Comparison of ENCODE assay signal across 10 mouse cellular contexts in genomic region chr2:30439631-30440030, GRCm38 (mm10). TPM values are rescaled to one million over a fixed set of nuclear protein-coding genes. Genes with fewer than 3 reads are reported as not detected.
DNase-seq lines count a peak whose midpoint lies in the region; ATAC-seq lines count a peak whose summit lies in the region.
"Had no signal": no experiment of that assay in that cellular context is flagged by ENCODE, and none has a peak within 500 bp of the region (broad histone marks: within the 10 kb centered on the region; RNA-seq: fewer than 3 reads in every experiment).

No protein-coding gene starts in this region.

- intact Hi-C loops in heart, postnatal 10 days (cut with DNase I), result loop anchor here (2.0 to 5.0 kb wide), 2 partner anchors 163 to 355 kb away; no protein-coding TSS in a partner anchor
- intact Hi-C loops in left cerebral cortex, postnatal 36 days (cut with DNase I), result loop anchor here (2.0 to 5.0 kb wide), 4 partner anchors 23 to 493 kb away; partner anchors contain the start of gene Ptpa

- H3K36me3 ChIP-seq in lung, embryonic 15.5 days, result peaks cover 42% of the 10 kb centered on the region
- H3K36me3 ChIP-seq in intestine, embryonic 14.5 days (ENCODE audit: control insufficient read depth, insufficient read depth, low read length), result peaks cover 49% of the 10 kb centered on the region
- H3K36me3 ChIP-seq in neural tube, embryonic 14.5 days (ENCODE audit: control insufficient read depth, insufficient read depth, low read length), result peaks cover 36% of the 10 kb centered on the region; the same call in 1 of the 2 replicates

- no peak overlapping the region for H3K4me2 ChIP-seq in lung, embryonic 15.5 days
- no peak overlapping the region for H3K4me2 ChIP-seq in intestine, embryonic 14.5 days (ENCODE audit: low read length)
- no peak overlapping the region for H3K4me2 ChIP-seq in neural tube, embryonic 14.5 days (ENCODE audit: low read depth, low read length)

- no peak for ATAC-seq in lung, embryonic 15.5 days (ENCODE audit: borderline replicate concordance, extremely low read depth, low FRiP score, low TSS enrichment)
- no peak for ATAC-seq in intestine, embryonic 14.5 days (replicated peaks; ENCODE audit: low FRiP score, low TSS enrichment, low read depth)
- ATAC-seq in neural tube, embryonic 14.5 days (ENCODE audit: low read depth), result no peak

- H3K27me3 ChIP-seq in lung, embryonic 15.5 days, result no peaks in the 10 kb centered on the region
- no peaks in the 10 kb centered on the region for H3K27me3 ChIP-seq in intestine, embryonic 14.5 days (replicated peaks; ENCODE audit: control insufficient read depth, insufficient read depth, low read length)
- H3K27me3 ChIP-seq in neural tube, embryonic 14.5 days (ENCODE audit: control insufficient read depth, insufficient read depth, low read length), result no peaks in the 10 kb centered on the region

- H3K4me1 ChIP-seq in lung, embryonic 15.5 days, result peaks cover 55% of the 10 kb centered on the region
- H3K4me1 ChIP-seq in intestine, embryonic 14.5 days (replicated peaks; ENCODE audit: control insufficient read depth, insufficient read depth, low read length), result peaks cover 48% of the 10 kb centered on the region
- H3K4me1 ChIP-seq in neural tube, embryonic 14.5 days (ENCODE audit: control insufficient read depth, insufficient read depth, low read length), result peaks cover 34% of the 10 kb centered on the region

- H3K9me3 ChIP-seq in lung, embryonic 15.5 days, result no peaks in the 10 kb centered on the region
- no peaks in the 10 kb centered on the region for H3K9me3 ChIP-seq in intestine, embryonic 14.5 days (ENCODE audit: control insufficient read depth, low read length)
- H3K9me3 ChIP-seq in neural tube, embryonic 14.5 days (ENCODE audit: control insufficient read depth, low read length), result no peaks in the 10 kb centered on the region

- DNase-seq in heart, adult 11 months, result peak; percentile 92
- DNase-seq in heart, postnatal 10 days, result no peak
- DNase-seq in lung, postnatal 10 days, result no peak
- DNase-seq in intestine, embryonic 14.5 days (ENCODE audit: low spot score), result no peak
- no peak for DNase-seq in left cerebral cortex, postnatal 36 days (ENCODE audit: low spot score in 2 of 2)
- no peak for DNase-seq in layer of hippocampus, postnatal 25 days (ENCODE audit: extremely low spot score in 1 of 2, low spot score in 1 of 2)
- DNase-seq: spleen, adult 18-20 months had no signal

- H3K27ac ChIP-seq in lung, embryonic 15.5 days, result peak overlapping the region; percentile 99
- H3K27ac ChIP-seq in intestine, embryonic 14.5 days (ENCODE audit: low read depth), result peak overlapping the region; percentile 100
- H3K27ac ChIP-seq in neural tube, embryonic 14.5 days (ENCODE audit: low read depth, low read length), result 0 out of 2 replicates have a peak overlapping the region, but pooled peaks have one; percentile 35

- H3K9ac ChIP-seq in lung, embryonic 15.5 days, result no peak overlapping the region
- no peak overlapping the region for H3K9ac ChIP-seq in intestine, embryonic 14.5 days (ENCODE audit: low read length)
- H3K9ac ChIP-seq in neural tube, embryonic 14.5 days (replicated peaks; ENCODE audit: low read depth, low read length), result no peak overlapping the region

- no peak overlapping the region for H3K4me3 ChIP-seq in lung, embryonic 15.5 days
- H3K4me3 ChIP-seq in intestine, embryonic 14.5 days (ENCODE audit: low read depth, low read length), result no peak overlapping the region
- H3K4me3 ChIP-seq in neural tube, embryonic 14.5 days (ENCODE audit: low read depth, low read length), result no peak overlapping the region
- H3K4me3 ChIP-seq: myocyte had no signal

- WGBS in lung, embryonic 15.5 days, result 85% methylated on average over 6 of the region's 6 CpGs
- 94% methylated on average over 6 of the region's 6 CpGs for WGBS in intestine, embryonic 14.5 days
- WGBS in neural tube, embryonic 14.5 days, result 96% methylated on average over 6 of the region's 6 CpGs

RNA-seq across cellular contexts. Expression of gene Ptpa, which starts 23.8 kb away (rescaled TPM):
- total RNA-seq in heart, postnatal 10 days (2021), result 100 to 1,000 TPM; 125 to 133 TPM
- polyA plus RNA-seq in lung, embryonic 15.5 days (2015; fragmentation: Nextera tagmentation; extraction: Ambion mirVana), result 164 and 165 TPM in 2 replicates
- 76.6 and 78.2 TPM in 2 replicates for polyA plus RNA-seq in intestine, embryonic 14.5 days (2014; fragmentation: Nextera tagmentation; extraction: Ambion mirVana)
- polyA plus RNA-seq in neural tube, embryonic 14.5 days (2014; fragmentation: Nextera tagmentation; extraction: Ambion mirVana), result 65.8 and 70.7 TPM in 2 replicates
- total RNA-seq in left cerebral cortex, postnatal 36 days (2021), result 100 to 1,000 TPM; 175 to 182 TPM
- 100 to 1,000 TPM; 163 to 169 TPM for total RNA-seq in layer of hippocampus, postnatal 25 days (2021)

RNA-seq across cellular contexts. Expression of gene Crat, which starts 24.0 kb away (rescaled TPM):
- 100 to 1,000 TPM; 448 to 485 TPM for total RNA-seq in heart, postnatal 10 days (2021)
- polyA plus RNA-seq in lung, embryonic 15.5 days (2015; fragmentation: Nextera tagmentation; extraction: Ambion mirVana), result 32.0 and 34.1 TPM in 2 replicates
- polyA plus RNA-seq in intestine, embryonic 14.5 days (2014; fragmentation: Nextera tagmentation; extraction: Ambion mirVana), result 22.6 and 25.3 TPM in 2 replicates
- 27.7 and 32.4 TPM in 2 replicates for polyA plus RNA-seq in neural tube, embryonic 14.5 days (2014; fragmentation: Nextera tagmentation; extraction: Ambion mirVana)
- total RNA-seq in left cerebral cortex, postnatal 36 days (2021), result 10 to 100 TPM; 46.3 to 54.5 TPM
- 10 to 100 TPM; 49.6 to 51.1 TPM for total RNA-seq in layer of hippocampus, postnatal 25 days (2021)

RNA-seq across cellular contexts. Expression of gene Ier5l, which starts 34.4 kb away (rescaled TPM):
- total RNA-seq in heart, postnatal 10 days (2021), result 10 to 100 TPM in 1 of 2 experiments, 1 to 10 TPM in 1; 9.5 to 12.2 TPM
- polyA plus RNA-seq in lung, embryonic 15.5 days (2015; fragmentation: Nextera tagmentation; extraction: Ambion mirVana), result 2.0 and 2.8 TPM in 2 replicates
- polyA plus RNA-seq in intestine, embryonic 14.5 days (2014; fragmentation: Nextera tagmentation; extraction: Ambion mirVana), result 2.1 TPM in 2 replicates
- 2.3 and 2.6 TPM in 2 replicates for polyA plus RNA-seq in neural tube, embryonic 14.5 days (2014; fragmentation: Nextera tagmentation; extraction: Ambion mirVana)
- total RNA-seq in left cerebral cortex, postnatal 36 days (2021), result 10 to 100 TPM; 17.9 to 21.3 TPM
- total RNA-seq in layer of hippocampus, postnatal 25 days (2021), result 10 to 100 TPM; 12.8 to 13.1 TPM

RNA-seq across cellular contexts. Expression of gene Dolpp1, which starts 47.6 kb away (rescaled TPM):
- total RNA-seq in heart, postnatal 10 days (2021), result 10 to 100 TPM; 11.6 to 14.7 TPM
- polyA plus RNA-seq in lung, embryonic 15.5 days (2015; fragmentation: Nextera tagmentation; extraction: Ambion mirVana), result 37.7 and 46.9 TPM in 2 replicates
- polyA plus RNA-seq in intestine, embryonic 14.5 days (2014; fragmentation: Nextera tagmentation; extraction: Ambion mirVana), result 40.0 and 41.7 TPM in 2 replicates
- 51.5 and 57.7 TPM in 2 replicates for polyA plus RNA-seq in neural tube, embryonic 14.5 days (2014; fragmentation: Nextera tagmentation; extraction: Ambion mirVana)
- 10 to 100 TPM; 24.4 to 27.0 TPM for total RNA-seq in left cerebral cortex, postnatal 36 days (2021)
- total RNA-seq in layer of hippocampus, postnatal 25 days (2021), result 10 to 100 TPM; 25.1 to 27.5 TPM

Comparison
In these comparisons a context has a peak if more than half of its experiments do, and no peak if none do; other contexts are left out.
1. H3K27ac ChIP-seq: peak in every context shown above with its lines; median percentile 100 in intestine, embryonic 14.5 days; 99 in lung, embryonic 15.5 days; 35 in neural tube, embryonic 14.5 days.
2. RNA of gene Crat, which starts 24.0 kb away (total RNA-seq): 448 to 485 TPM in heart, postnatal 10 days; 46.3 to 54.5 TPM in left cerebral cortex, postnatal 36 days and 49.6 to 51.1 TPM in layer of hippocampus, postnatal 25 days; every median in the first group is over 4 times any median in the second.